Mouse (Mus musculus): ENCODE data around the gene Plac1.

Gene Plac1

GRCm38 (mm10) chrX:53197681-53198080 lies 42.2 kb downstream of the Plac1 start:
- DNase-seq (ENCODE audit: low spot score), result no peak

DNA sequence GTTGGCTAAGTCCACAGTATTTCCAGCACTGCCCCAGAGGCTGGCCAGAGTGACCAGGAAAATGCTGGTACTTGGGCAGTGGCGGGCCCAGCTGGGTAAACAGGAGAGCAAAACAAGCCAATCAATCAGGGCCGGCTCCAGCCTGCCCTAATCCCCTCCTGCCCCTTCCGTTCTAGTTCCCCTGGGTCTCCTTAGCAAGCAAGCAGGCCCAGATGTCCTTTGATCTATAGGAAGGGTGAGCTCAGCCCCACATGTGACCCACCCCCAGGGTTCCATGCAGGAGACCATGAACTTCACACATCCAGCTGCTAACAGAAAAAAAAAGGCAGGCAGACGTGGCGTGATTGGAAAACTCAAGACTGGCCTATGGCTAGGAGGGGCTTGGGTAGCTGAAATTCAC lies 43.5 kb downstream of the Plac1 start:
- no peak for DNase-seq (ENCODE audit: low spot score)

DNA sequence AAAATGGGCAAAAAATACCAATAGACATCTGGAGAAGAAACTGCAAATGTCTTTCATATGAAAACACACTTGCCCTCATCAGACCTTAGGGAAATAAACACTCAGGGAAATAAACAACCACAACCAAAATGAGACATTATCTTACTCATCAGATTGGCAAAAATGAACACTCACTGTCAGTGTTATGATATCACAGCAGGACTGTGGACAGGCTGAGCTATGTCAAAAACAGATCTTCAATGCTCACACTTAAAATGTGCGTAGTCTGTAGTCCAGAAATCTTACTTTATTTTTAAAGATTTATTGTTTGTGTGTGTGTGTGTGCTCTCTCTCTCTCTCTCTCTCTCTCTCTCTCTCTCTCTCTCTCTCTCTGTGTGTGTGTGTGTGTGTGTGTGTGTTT lies 51.2 kb downstream of the Plac1 start:
- DNase-seq (ENCODE audit: low spot score), result no peak

- no peak for DNase-seq (ENCODE audit: low spot score)
Measured at GRCm38 (mm10) chrX:53179801-53180200, 60.1 kb downstream of the Plac1 start.

DNA sequence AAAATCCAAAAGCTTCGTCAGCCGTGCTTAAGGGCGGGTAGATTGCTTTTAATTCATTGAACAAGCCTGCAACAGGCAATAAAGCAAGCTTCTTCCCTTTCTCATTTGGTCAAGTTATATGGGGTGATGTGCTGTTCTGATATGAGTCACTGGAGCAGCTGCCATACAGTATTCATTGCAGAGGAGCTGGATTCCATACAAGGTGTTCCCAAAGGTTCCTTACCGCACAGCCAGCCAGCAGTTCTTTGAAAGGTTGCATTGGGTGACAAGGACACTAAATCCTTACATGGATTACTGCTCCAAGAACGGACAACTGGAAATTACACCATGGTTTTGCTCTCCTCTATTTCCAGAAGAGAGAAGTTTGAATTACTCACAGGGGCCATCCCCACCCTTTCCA lies 63.6 kb downstream of the Plac1 start:
- no peak for DNase-seq (ENCODE audit: low spot score)

DNA sequence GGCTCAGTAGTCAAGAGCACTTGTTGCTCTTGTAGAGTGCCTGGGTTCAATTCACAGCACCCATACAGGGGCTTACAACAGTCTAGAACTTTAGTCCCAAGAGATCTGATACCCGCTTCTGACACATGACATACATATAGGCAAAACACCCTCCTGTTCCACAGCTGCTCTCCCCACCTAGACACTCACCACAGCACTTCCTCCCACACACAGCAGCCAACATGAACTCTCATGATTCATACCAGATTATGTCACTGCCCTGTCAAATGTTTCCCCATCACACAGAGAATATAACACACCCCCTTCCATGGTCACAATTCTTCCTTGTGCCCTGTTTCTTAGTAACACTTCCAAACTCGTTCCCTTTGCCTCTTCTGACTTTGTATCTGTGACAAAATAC lies 71.3 kb downstream of the Plac1 start:
- no peak for DNase-seq (ENCODE audit: low spot score)

- peak; percentile 9 for DNase-seq (ENCODE audit: low spot score)
Measured at GRCm38 (mm10) chrX:53166901-53167525, 72.9 kb downstream of the Plac1 start.

DNA sequence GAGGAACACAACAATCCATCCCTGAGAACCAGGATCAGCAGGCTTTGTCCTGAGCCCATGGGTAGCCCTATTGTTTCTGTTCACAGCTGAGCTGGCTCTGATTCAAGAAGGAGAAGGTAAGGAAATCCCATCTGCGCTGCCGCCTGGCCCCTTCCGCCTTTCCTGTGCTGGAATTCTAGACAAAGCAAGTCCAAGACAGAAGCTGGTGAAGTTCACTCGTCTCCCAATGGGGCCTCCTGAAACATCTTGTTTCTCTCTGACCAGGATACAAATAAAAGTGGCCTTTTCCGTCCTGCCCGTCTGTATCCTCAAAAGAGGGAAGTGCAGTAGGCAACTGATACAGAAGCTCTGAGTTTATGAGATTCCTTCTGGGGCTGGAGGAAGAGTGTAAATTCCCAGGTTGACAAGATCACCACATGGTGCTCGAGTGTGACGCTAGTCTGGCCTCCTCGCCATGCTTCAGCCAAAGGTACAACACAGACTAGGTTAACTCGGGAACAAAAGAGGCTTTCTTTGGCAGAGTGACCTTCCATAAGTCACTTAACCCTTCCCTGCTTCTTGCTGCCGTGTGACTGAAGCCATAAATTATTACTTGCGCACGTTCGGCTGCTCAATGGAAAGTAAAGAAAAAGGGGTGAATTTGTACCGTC lies 73.5 kb downstream of the Plac1 start:
- no peak for DNase-seq (ENCODE audit: low spot score)

DNA sequence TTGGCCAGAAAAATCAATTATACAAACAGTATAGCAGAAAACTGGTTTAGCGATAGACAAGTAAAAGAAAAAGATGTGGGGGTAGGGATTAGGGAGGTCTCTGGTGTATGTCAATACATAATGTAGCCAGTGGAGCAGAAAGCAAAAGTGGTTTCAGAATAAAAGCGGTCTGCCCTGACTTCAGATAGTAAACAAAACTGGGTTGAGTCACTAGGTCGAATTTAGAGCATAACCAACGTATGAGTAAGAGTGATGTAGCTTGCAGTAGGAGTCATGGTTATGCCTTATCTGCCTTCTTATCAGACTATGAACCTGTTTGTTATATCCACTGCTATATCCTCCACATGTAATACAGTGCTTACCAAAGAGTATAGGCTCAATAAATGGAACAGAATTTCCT lies 77.3 kb downstream of the Plac1 start:
- DNase-seq (ENCODE audit: low spot score), result no peak

DNA sequence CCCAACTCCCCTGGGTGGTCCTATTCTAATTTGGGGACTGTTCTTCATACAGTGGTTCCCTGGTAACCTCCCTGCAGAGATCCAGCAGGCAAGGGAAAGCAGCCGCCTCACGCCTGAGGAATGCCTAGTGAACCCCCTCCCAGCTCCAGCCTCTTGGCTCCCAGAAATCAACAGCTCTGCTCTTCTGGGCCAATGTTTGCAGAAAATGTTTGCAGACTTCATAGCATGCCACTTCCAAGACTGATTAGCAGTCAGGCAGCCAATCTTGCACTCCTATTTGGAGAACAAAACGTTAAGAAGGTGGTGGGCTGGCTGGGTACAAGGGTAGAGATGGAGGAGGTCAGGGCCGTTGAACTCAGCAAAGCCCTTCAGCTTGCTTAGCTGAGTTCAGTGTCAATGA lies 78.3 kb downstream of the Plac1 start:
- DNase-seq (ENCODE audit: low spot score), result no peak

DNA sequence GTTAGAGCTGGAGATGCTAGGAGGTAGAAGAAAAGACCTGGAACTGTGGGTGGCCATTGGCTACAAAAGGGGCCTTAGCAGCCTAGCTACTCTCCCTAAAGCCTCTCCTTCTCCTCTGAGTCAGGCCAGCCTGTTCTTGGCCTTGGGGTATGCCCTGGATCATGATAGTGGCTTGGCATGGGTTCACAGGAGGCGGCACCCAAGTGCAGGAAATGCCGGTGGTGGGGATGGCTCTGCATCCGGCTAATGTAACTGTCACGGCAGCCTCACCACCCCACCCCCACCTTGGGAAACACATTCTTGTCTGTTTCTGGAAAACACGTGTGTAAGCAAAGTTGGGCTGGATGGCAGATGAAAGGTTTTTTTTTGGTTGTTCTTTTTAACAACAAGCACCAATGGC lies 78.8 kb downstream of the Plac1 start:
- peak; percentile 20 for DNase-seq (ENCODE audit: low spot score)

GRCm38 (mm10) chrX:53148039-53148438 lies 91.9 kb downstream of the Plac1 start:
- no peak for DNase-seq (ENCODE audit: low spot score)

GRCm38 (mm10) chrX:53146389-53146917 lies 93.5 kb downstream of the Plac1 start:
- no peak for DNase-seq (ENCODE audit: low spot score)

GRCm38 (mm10) chrX:53139641-53140040 lies 100.3 kb downstream of the Plac1 start:
- DNase-seq (ENCODE audit: low spot score), result no peak

DNA sequence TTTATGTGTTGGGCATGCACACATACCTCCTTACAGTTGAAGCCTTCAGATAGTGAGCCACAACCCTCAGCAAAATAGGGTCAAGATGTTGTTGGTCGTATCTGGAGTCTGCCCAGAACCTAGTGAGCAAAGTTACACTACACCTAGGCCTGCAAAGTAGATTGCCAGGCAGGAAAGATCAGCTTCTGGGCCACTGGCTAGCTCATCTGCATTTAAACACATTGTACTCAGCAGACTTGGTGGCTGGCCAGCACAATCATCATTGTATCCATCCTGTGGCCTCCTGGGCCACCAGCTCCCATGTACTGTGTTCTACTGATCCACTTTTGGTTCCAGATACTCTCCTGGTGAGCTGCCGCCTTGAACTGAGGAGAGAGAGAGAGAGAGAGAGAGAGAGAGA lies 102.8 kb downstream of the Plac1 start:
- DNase-seq (ENCODE audit: low spot score), result no peak

DNA sequence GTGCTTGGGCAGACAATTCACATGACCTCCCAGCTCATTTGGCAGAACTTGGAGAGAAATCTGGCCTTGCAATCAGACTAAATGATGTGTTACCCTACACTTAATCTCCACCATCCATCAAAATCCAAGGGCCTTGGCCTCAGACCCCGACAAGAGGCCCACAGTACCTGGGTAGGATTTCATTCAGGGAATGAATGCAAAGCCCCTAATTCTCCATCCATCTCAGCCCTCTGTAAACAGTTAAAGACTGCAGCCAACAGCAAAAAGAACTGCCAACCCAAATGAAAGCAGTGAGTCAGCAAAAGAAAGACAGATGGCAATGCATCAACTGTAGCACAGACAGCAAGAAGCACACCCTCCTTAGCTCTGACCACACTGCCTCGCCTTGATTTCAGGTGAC lies 110.4 kb downstream of the Plac1 start:
- no peak for DNase-seq (ENCODE audit: low spot score)

- no peak for DNase-seq (ENCODE audit: low spot score)
Measured at GRCm38 (mm10) chrX:53126492-53127033, 113.3 kb downstream of the Plac1 start.

GRCm38 (mm10) chrX:53125838-53126467 lies 114.0 kb downstream of the Plac1 start:
- DNase-seq (ENCODE audit: low spot score), result no peak

- DNase-seq (ENCODE audit: low spot score), result no peak
Measured at GRCm38 (mm10) chrX:53123562-53123961, 116.3 kb downstream of the Plac1 start.

DNA sequence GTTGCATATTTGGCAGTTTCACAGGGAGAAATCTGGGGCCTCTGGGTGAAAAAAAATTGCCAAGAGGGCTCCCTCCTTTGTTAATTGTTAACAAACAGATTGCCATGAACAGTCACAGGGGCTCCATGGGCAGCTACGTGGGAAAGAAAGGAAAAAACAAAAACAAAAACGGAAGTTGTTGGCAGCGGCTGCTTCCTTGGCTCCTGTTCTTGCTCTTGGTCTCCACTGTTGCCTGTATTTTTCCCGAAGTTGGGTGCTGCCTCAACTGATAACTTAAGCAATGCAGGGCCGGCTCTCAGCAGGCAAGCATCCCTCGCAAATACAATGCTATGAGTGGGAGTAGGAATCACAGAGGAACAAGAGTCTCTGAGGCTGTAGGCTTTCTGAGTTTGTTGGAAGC lies 121.3 kb downstream of the Plac1 start:
- no peak for DNase-seq (ENCODE audit: low spot score)

DNA sequence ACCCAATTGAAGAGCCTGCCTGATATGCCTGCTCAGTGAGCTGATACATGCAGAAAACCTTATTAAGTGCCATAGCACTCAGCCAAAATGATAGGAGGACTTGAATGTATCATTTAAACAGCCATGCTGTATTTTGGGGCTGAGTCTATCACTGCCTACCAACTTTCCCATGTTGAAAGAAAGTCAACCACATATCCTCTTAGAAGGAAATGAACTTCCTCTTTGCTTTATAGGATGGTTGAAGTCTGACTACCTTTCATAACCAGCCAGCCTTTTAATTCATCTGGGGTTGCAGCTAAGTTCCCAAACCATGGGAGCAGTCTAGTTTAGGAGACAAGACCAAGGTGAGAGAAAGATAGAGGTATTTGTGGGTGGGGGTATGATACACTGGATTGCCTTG lies 121.9 kb downstream of the Plac1 start:
- DNase-seq (ENCODE audit: low spot score), result no peak

- DNase-seq (ENCODE audit: low spot score), result no peak
Measured at GRCm38 (mm10) chrX:53114994-53115393, 124.9 kb downstream of the Plac1 start.

DNA sequence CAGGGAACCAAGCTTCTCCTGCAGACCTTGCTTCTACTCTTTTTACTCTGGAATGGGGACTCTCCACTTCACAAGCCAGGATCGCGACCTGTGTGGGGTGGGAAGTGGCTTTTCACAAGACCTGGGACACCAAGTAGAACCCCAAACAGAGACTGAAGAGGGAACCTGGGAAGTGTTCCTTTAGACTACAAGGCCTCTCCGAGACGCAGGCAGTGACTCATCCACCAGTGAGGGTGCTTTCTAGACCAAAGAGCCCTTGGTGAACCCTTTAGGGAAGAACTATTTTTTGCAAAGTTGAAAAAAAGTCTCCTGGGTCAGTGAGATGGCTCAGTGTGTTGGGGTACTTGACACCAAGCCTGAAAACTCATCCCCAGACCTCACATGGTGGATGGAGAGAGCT lies 129.8 kb downstream of the Plac1 start:
- DNase-seq (ENCODE audit: low spot score), result no peak
